Mouse (Mus musculus): Measurements from ENCODE around the gene Phldb3. TPM values are rescaled to one million over a fixed set of nuclear protein-coding genes. Genes with fewer than 3 reads are reported as not detected.

Phldb3 gene
- polyA plus RNA-seq, 1 experiment from 2014 or later: not detected

DNA sequence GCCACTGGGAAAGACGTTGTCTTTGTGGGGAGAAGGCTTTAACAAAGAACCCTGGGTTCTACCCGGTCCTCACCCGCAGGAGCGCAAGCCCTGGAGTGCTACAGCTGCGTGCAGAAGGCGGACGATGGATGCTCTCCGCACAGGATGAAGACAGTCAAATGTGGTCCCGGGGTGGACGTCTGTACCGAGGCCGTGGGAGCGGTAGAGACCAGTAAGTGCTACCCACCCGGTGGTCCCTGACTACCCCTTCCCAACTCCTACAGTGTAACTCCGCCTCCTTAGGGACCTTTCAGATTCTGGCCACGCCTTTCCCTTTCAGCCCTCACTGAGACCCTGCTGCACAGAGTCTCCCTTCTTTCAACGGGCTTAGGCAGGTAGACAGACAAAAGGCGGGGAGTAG is 26.5 kb downstream of the Phldb3 start:
- H3K4me3 ChIP-seq (ENCODE audit: low read length): peak overlapping the region; percentile 7; the same call in 1 of the 2 replicates
- H3K27me3 ChIP-seq (replicated peaks; ENCODE audit: control insufficient read depth, insufficient read depth, low read length): peaks cover 52% of the 10 kb centered on the region
- peak overlapping the region; percentile 24 for H3K4me2 ChIP-seq (ENCODE audit: low read length)
- under 1% methylated on average over 18 of the region's 18 CpGs for WGBS
- no peak for ATAC-seq
- H3K4me1 ChIP-seq (ENCODE audit: control insufficient read depth, insufficient read depth, low read depth, low read length): peaks cover 15% of the 10 kb centered on the region
- H3K36me3 ChIP-seq (ENCODE audit: control insufficient read depth, insufficient read depth, low read length): no peaks in the 10 kb centered on the region
- no peaks in the 10 kb centered on the region for H3K9me3 ChIP-seq (ENCODE audit: control insufficient read depth, low read length)
- no peak overlapping the region for H3K27ac ChIP-seq (ENCODE audit: low read depth, low read length)
- H3K9ac ChIP-seq (ENCODE audit: low read depth, low read length): no peak overlapping the region

GRCm38 (mm10) chr7:24638026-24638856 is 27.7 kb downstream of the Phldb3 start:
- WGBS: 2% methylated on average over 35 of the region's 35 CpGs
- Histone ChIP-seq H3K4me1 (ENCODE audit: control insufficient read depth, insufficient read depth, low read depth, low read length) (peaks cover 15% of the 10 kb centered on the region), H3K27me3 (replicated peaks; ENCODE audit: control insufficient read depth, insufficient read depth, low read length) (peaks cover 52% of the 10 kb centered on the region), H3K36me3 (ENCODE audit: control insufficient read depth, insufficient read depth, low read length) (no peaks in the 10 kb centered on the region), H3K9me3 (ENCODE audit: control insufficient read depth, low read length) (no peaks in the 10 kb centered on the region), H3K4me3 (ENCODE audit: low read length) (peak overlapping the region; percentile 50), H3K9ac (ENCODE audit: low read depth, low read length) (peak overlapping the region; percentile 54), H3K27ac (ENCODE audit: low read depth, low read length) (no peak overlapping the region), H3K4me2 (ENCODE audit: low read length) (peak overlapping the region; percentile 94)
- ATAC-seq: peak; percentile 65

DNA sequence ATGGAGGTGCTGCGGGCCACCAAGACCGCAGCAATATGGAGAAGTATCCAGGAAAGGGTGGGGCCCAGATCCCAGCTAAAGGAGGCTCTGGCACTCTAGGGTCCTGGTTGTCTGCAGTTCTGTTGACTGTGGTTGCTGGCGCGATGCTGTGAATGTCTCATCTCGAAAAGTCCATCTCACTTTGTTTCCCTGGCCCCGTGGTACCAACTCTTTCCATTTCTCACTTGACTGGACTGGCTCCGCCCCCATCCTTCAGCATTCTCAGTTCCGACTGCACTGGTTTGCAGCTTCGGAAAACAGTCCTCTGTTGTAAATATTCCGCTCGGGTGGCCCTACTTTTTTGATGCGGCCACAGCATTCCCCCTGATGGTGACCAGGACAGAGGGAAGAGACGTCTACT is 29.9 kb downstream of the Phldb3 start:
- H3K27me3 ChIP-seq (replicated peaks; ENCODE audit: control insufficient read depth, insufficient read depth, low read length): peaks cover 52% of the 10 kb centered on the region
- no peak for ATAC-seq
- H3K27ac ChIP-seq (ENCODE audit: low read depth, low read length): no peak overlapping the region
- no peak overlapping the region for H3K9ac ChIP-seq (ENCODE audit: low read depth, low read length)
- H3K4me1 ChIP-seq (ENCODE audit: control insufficient read depth, insufficient read depth, low read depth, low read length): peaks cover 15% of the 10 kb centered on the region
- 62% methylated on average over 13 of the region's 13 CpGs for WGBS
- H3K36me3 ChIP-seq (ENCODE audit: control insufficient read depth, insufficient read depth, low read length): no peaks in the 10 kb centered on the region
- H3K9me3 ChIP-seq (ENCODE audit: control insufficient read depth, low read length): no peaks in the 10 kb centered on the region
- H3K4me2 ChIP-seq (ENCODE audit: low read length): no peak overlapping the region
- H3K4me3 ChIP-seq (ENCODE audit: low read length): no peak overlapping the region

- H3K27ac ChIP-seq (ENCODE audit: low read depth, low read length): no peak overlapping the region
- peaks cover 35% of the 10 kb centered on the region for H3K27me3 ChIP-seq (replicated peaks; ENCODE audit: control insufficient read depth, insufficient read depth, low read length)
- H3K9me3 ChIP-seq (ENCODE audit: control insufficient read depth, low read length): no peaks in the 10 kb centered on the region
- no peak overlapping the region for H3K4me2 ChIP-seq (ENCODE audit: low read length)
- WGBS: 12% methylated on average over 9 of the region's 9 CpGs
- H3K4me3 ChIP-seq (ENCODE audit: low read length): no peak overlapping the region
- no peak for ATAC-seq
- no peak overlapping the region for H3K9ac ChIP-seq (ENCODE audit: low read depth, low read length)
- H3K36me3 ChIP-seq (ENCODE audit: control insufficient read depth, insufficient read depth, low read length): no peaks in the 10 kb centered on the region
- H3K4me1 ChIP-seq (ENCODE audit: control insufficient read depth, insufficient read depth, low read depth, low read length): peaks cover 11% of the 10 kb centered on the region
Measured at GRCm38 (mm10) chr7:24642491-24642890, 31.9 kb downstream of the Phldb3 start.

DNA sequence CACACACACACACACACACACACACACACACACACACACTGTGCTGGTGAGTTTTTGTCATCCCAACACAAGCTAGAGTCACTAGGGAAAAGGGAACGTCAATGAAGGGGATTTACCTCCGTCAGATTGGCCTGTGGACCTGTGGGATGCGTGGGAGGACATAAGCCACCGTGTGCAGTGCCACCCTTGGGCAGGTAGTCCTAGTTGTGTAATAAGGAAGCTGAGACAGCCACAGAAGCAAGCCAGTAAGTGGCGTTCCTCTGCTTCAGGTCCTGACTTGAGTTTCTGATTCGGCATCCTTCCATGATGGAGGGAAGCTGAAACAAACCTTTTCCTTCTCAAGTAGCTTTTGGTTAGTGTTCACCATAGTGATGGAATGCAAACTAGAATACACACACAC is 33.9 kb downstream of the Phldb3 start:
- ATAC-seq: no peak
- Histone ChIP-seq H3K4me1 (ENCODE audit: control insufficient read depth, insufficient read depth, low read depth, low read length) (no peaks in the 10 kb centered on the region), H3K9me3 (ENCODE audit: control insufficient read depth, low read length) (no peaks in the 10 kb centered on the region), H3K4me2 (ENCODE audit: low read length) (no peak overlapping the region), H3K27me3 (replicated peaks; ENCODE audit: control insufficient read depth, insufficient read depth, low read length) (peaks cover 18% of the 10 kb centered on the region), H3K9ac (ENCODE audit: low read depth, low read length) (no peak overlapping the region), H3K4me3 (ENCODE audit: low read length) (no peak overlapping the region), H3K27ac (ENCODE audit: low read depth, low read length) (no peak overlapping the region), H3K36me3 (ENCODE audit: control insufficient read depth, insufficient read depth, low read length) (no peaks in the 10 kb centered on the region)
- WGBS: 89% methylated on average over 6 of the region's 6 CpGs

- Histone ChIP-seq H3K4me2 (ENCODE audit: low read length) (no peak overlapping the region), H3K9ac (ENCODE audit: low read depth, low read length) (no peak overlapping the region), H3K36me3 (ENCODE audit: control insufficient read depth, insufficient read depth, low read length) (no peaks in the 10 kb centered on the region), H3K9me3 (ENCODE audit: control insufficient read depth, low read length) (no peaks in the 10 kb centered on the region), H3K4me3 (ENCODE audit: low read length) (no peak overlapping the region), H3K27ac (ENCODE audit: low read depth, low read length) (no peak overlapping the region), H3K4me1 (ENCODE audit: control insufficient read depth, insufficient read depth, low read depth, low read length) (no peaks in the 10 kb centered on the region), H3K27me3 (replicated peaks; ENCODE audit: control insufficient read depth, insufficient read depth, low read length) (peaks cover 13% of the 10 kb centered on the region)
- ATAC-seq: no peak
- WGBS: 79% methylated on average over 7 of the region's 7 CpGs
Measured at GRCm38 (mm10) chr7:24644996-24645395, 34.4 kb downstream of the Phldb3 start.

DNA sequence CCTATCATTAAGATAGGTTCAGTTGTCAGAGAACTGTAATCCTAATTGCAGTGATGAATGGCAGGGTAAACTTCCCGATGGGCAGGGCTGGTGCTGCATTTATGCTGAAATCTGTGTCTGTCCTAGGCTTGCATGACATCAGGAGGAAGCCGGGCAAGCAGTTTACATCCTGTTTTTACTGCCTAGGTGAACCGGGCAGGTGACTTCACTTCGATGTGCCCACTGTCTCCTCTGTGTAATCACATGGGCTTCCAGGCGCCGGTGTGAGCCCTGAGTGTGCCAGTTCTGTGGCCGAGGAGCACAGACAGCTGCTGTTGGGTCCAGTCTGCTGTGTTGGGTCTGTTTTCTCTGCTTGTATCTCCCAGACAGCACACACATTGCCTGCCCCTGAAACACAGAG is 35.9 kb downstream of the Phldb3 start:
- H3K36me3 ChIP-seq (ENCODE audit: control insufficient read depth, insufficient read depth, low read length): no peaks in the 10 kb centered on the region
- no peak for ATAC-seq
- H3K9ac ChIP-seq (ENCODE audit: low read depth, low read length): no peak overlapping the region
- H3K4me3 ChIP-seq (ENCODE audit: low read length): no peak overlapping the region
- 89% methylated on average over 7 of the region's 7 CpGs for WGBS
- no peaks in the 10 kb centered on the region for H3K9me3 ChIP-seq (ENCODE audit: control insufficient read depth, low read length)
- peaks cover 4% of the 10 kb centered on the region for H3K27me3 ChIP-seq (replicated peaks; ENCODE audit: control insufficient read depth, insufficient read depth, low read length)
- H3K4me2 ChIP-seq (ENCODE audit: low read length): no peak overlapping the region
- H3K4me1 ChIP-seq (ENCODE audit: control insufficient read depth, insufficient read depth, low read depth, low read length): no peaks in the 10 kb centered on the region
- H3K27ac ChIP-seq (ENCODE audit: low read depth, low read length): no peak overlapping the region

DNA sequence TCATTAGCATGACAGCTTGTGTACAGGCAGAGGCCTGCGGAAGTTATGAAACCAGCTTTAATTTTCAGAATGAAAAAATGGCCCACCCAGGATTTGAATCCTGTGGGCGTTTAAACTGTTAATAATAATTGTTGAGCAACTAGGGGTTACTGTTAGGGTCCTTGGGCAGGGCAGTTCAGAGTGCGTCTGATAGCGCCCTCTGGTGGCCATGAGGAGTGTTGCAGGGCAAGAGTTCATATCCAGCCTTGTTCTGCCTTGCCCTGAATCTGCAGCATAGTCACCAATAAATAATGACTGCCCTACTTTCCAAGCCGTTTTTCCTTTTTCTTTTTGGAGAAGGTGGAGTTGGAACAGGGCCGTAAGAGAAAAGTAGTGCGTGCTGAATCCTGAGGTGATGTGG is 43.1 kb downstream of the Phldb3 start:
- Histone ChIP-seq H3K27me3 (replicated peaks; ENCODE audit: control insufficient read depth, insufficient read depth, low read length) (no peaks in the 10 kb centered on the region), H3K27ac (ENCODE audit: low read depth, low read length) (no peak overlapping the region), H3K4me3 (ENCODE audit: low read length) (no peak overlapping the region), H3K4me1 (ENCODE audit: control insufficient read depth, insufficient read depth, low read depth, low read length) (no peaks in the 10 kb centered on the region), H3K36me3 (ENCODE audit: control insufficient read depth, insufficient read depth, low read length) (no peaks in the 10 kb centered on the region), H3K9me3 (ENCODE audit: control insufficient read depth, low read length) (no peaks in the 10 kb centered on the region), H3K4me2 (ENCODE audit: low read length) (no peak overlapping the region), H3K9ac (ENCODE audit: low read depth, low read length) (no peak overlapping the region)
- no peak for ATAC-seq
- WGBS: 30% methylated on average over 7 of the region's 7 CpGs

DNA sequence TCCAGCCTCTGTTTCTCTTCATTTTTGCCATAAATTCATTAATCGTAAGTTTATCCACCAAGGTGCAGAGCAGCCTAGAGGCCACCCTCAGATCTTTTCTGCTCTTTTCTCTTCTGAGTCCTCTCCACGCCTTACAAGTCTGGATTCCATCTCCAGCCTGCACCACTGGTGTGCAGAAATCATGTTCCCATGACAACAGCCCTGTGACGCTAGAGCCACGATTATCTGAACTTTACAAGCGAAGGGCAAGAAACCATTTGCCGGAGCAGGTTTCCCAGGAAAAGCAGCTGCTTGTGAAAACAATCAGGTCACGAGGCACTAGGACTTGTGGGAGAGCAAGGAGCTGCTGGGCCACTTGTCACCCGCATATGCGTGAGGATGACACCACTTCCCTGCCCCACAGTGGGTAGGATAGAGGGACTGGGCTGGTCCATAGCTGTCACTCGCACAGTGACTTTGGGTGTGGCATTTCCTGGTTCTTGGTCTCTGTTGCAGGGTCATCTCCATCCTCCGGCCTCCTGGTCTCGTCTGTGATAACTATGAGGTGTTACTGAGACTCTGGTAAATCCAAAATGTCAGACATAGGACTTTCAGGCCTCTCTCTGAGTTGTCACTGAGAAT is 49.3 kb downstream of the Phldb3 start:
- H3K4me1 ChIP-seq (ENCODE audit: control insufficient read depth, insufficient read depth, low read depth, low read length): no peaks in the 10 kb centered on the region
- no peak overlapping the region for H3K4me2 ChIP-seq (ENCODE audit: low read length)
- WGBS: 61% methylated on average over 12 of the region's 12 CpGs
- no peak overlapping the region for H3K9ac ChIP-seq (ENCODE audit: low read depth, low read length)
- no peaks in the 10 kb centered on the region for H3K9me3 ChIP-seq (ENCODE audit: control insufficient read depth, low read length)
- no peak overlapping the region for H3K27ac ChIP-seq (ENCODE audit: low read depth, low read length)
- no peak overlapping the region for H3K4me3 ChIP-seq (ENCODE audit: low read length)
- no peak for ATAC-seq
- H3K27me3 ChIP-seq (replicated peaks; ENCODE audit: control insufficient read depth, insufficient read depth, low read length): no peaks in the 10 kb centered on the region
- no peaks in the 10 kb centered on the region for H3K36me3 ChIP-seq (ENCODE audit: control insufficient read depth, insufficient read depth, low read length)

Data from hindbrain, embryonic 16.5 days (tissue).